Mouse (Mus musculus) heart, embryonic 12.5 days (tissue): ENCODE measurements around the gene Tmem262. TPM values are rescaled to one million over a fixed set of nuclear protein-coding genes. Genes with fewer than 3 reads are reported as not detected.

Experiments
- ATAC-seq: fragments of 200-750 bp; cut with Nextera tagmentation; 2 replicates; pipeline ENCODE4 v1.8.0; 2017; ENCODE audit warnings: moderate TSS enrichment, moderate library complexity; ENCODE audit not compliant: insufficient number of reproducible peaks, low FRiP score
- H3K27ac ChIP-seq: fragments of 300-500 bp; sonication (generic); 2 replicates; pipeline ENCODE4 v1.5.1; 2016; ENCODE audit warnings: mild to moderate bottlenecking, moderate library complexity; ENCODE audit not compliant: poor library complexity, severe bottlenecking
- H3K27me3 ChIP-seq: fragments of 300-500 bp; sonication (generic); replicated peaks from 2 replicates; pipeline ENCODE4 v1.6.1; 2016; ENCODE audit warnings: mild to moderate bottlenecking, moderate library complexity
- H3K36me3 ChIP-seq: fragments of 300-500 bp; sonication (generic); 2 replicates; pipeline ENCODE4 v1.6.1; 2016; ENCODE audit warnings: mild to moderate bottlenecking, moderate library complexity
- H3K4me1 ChIP-seq: fragments of 300-500 bp; sonication (generic); replicated peaks from 2 replicates; pipeline ENCODE4 v1.6.1; 2016; ENCODE audit warnings: mild to moderate bottlenecking
- H3K4me2 ChIP-seq: fragments of 300-500 bp; sonication (generic); 2 replicates; pipeline ENCODE4 v1.6.1; 2016; ENCODE audit warnings: mild to moderate bottlenecking, moderate library complexity
- H3K4me3 ChIP-seq: fragments of 300-500 bp; sonication (generic); 2 replicates; pipeline ENCODE4 v1.5.1; 2016; ENCODE audit warnings: mild to moderate bottlenecking
- H3K9ac ChIP-seq: fragments of 300-500 bp; sonication (generic); 2 replicates; pipeline ENCODE4 v1.6.1; 2016; ENCODE audit warnings: mild to moderate bottlenecking, moderate library complexity
- H3K9me3 ChIP-seq: fragments of 300-500 bp; sonication (generic); replicated peaks from 2 replicates; pipeline ENCODE4 v1.6.1; 2016; ENCODE audit warnings: mild to moderate bottlenecking, moderate library complexity
- WGBS: fragments of 180-500 bp; shearing (Covaris S2); methylation state at CpG from one replicate; pipeline ENCODE4 v1.1.7; 2016; 5-methylcytosine and 5-hydroxymethylcytosine counted together
- polyA plus RNA-seq: library from polyadenylated mRNA; unstranded; fragments of >200 nt; fragmentation: Nextera tagmentation; extraction: Ambion mirVana; gene quantifications from 2 replicates; pipeline ENCODE4 v1.2.1, GENCODE M21; 2016

Gene Tmem262
- polyA plus RNA-seq, 1 experiment from 2014 or later: not detected

- Histone ChIP-seq H3K4me3 (no peak overlapping the region), H3K4me2 (no peak overlapping the region), H3K9me3 (no peaks in the 10 kb centered on the region), H3K4me1 (no peaks in the 10 kb centered on the region), H3K9ac (no peak overlapping the region), H3K27ac (no peak overlapping the region), H3K36me3 (peaks cover 4% of the 10 kb centered on the region; the same call in 1 of the 2 replicates), H3K27me3 (no peaks in the 10 kb centered on the region)
- 50% methylated on average over 4 of the region's 4 CpGs for WGBS
- ATAC-seq: no peak
These were observed 24.6 kb downstream of the Tmem262 start for GRCm38 (mm10) chr19:6104476-6104875.

- no peaks in the 10 kb centered on the region for H3K27me3 ChIP-seq
- H3K4me1 ChIP-seq: no peaks in the 10 kb centered on the region
- no peak within 1 kb of the TSS for H3K27ac ChIP-seq
- WGBS: 82% methylated on average over 7 of the region's 7 CpGs
- no peaks in the 10 kb centered on the region for H3K9me3 ChIP-seq
- H3K36me3 ChIP-seq: no peaks in the 10 kb centered on the region
- no peak for ATAC-seq
- no peak within 1 kb of the TSS for H3K4me3 ChIP-seq
- no peak within 1 kb of the TSS; the same call in 1 of the 2 replicates for H3K9ac ChIP-seq
- H3K4me2 ChIP-seq: no peak within 1 kb of the TSS
These were observed 25.8 kb downstream of the Tmem262 start, which contains the start of gene Naaladl1 for GRCm38 (mm10) chr19:6105586-6105985. TSS of gene Naaladl1 (plus strand) at chr19:6105782.

GRCm38 (mm10) chr19:6113116-6113515 is 33.3 kb downstream of the Tmem262 start:
- no peak overlapping the region for H3K4me2 ChIP-seq
- no peak for ATAC-seq
- H3K27me3 ChIP-seq: no peaks in the 10 kb centered on the region
- WGBS: 70% methylated on average over 6 of the region's 6 CpGs
- no peak overlapping the region for H3K4me3 ChIP-seq
- H3K9me3 ChIP-seq: no peaks in the 10 kb centered on the region
- H3K36me3 ChIP-seq: peaks cover 32% of the 10 kb centered on the region
- H3K4me1 ChIP-seq: peaks cover 15% of the 10 kb centered on the region
- H3K27ac ChIP-seq: no peak overlapping the region
- no peak overlapping the region for H3K9ac ChIP-seq

GRCm38 (mm10) chr19:6116113-6116850 is 36.4 kb downstream of the Tmem262 start:
- 86% methylated on average over 15 of the region's 15 CpGs for WGBS

GRCm38 (mm10) chr19:6117346-6117985 is 37.6 kb downstream of the Tmem262 start:
- H3K9me3 ChIP-seq: no peaks in the 10 kb centered on the region
- WGBS: 5% methylated on average over 32 of the region's 32 CpGs
- peaks cover 25% of the 10 kb centered on the region for H3K4me1 ChIP-seq
- peak overlapping the region; percentile 86 for H3K9ac ChIP-seq
- peaks cover 42% of the 10 kb centered on the region for H3K36me3 ChIP-seq
- H3K4me2 ChIP-seq: peak overlapping the region; percentile 77
- no peaks in the 10 kb centered on the region for H3K27me3 ChIP-seq
- H3K27ac ChIP-seq: peak overlapping the region; percentile 92
- H3K4me3 ChIP-seq: peak overlapping the region; percentile 70
- ATAC-seq: no peak

More at GRCm38 (mm10) chr19:6116113-6116850, 36.4 kb downstream of the Tmem262 start:
- H3K4me3 ChIP-seq: 0 out of 2 replicates have a peak overlapping the region, but pooled peaks have one; percentile 70
- H3K4me2 ChIP-seq: peak overlapping the region; percentile 77
- no peak overlapping the region for H3K27ac ChIP-seq
- H3K9ac ChIP-seq: 0 out of 2 replicates have a peak overlapping the region, but pooled peaks have one; percentile 49
- H3K27me3 ChIP-seq: no peaks in the 10 kb centered on the region
- H3K36me3 ChIP-seq: peaks cover 41% of the 10 kb centered on the region
- H3K9me3 ChIP-seq: no peaks in the 10 kb centered on the region
- ATAC-seq: no peak
- H3K4me1 ChIP-seq: peaks cover 20% of the 10 kb centered on the region

GRCm38 (mm10) chr19:6117986-6118676 is 38.3 kb downstream of the Tmem262 start, which contains the start of gene Sac3d1:
TSS of gene Sac3d1 (minus strand) at chr19:6118650.
- peak; percentile 85 for ATAC-seq
- WGBS: under 1% methylated on average over 77 of the region's 77 CpGs
- Histone ChIP-seq H3K27me3 (no peaks in the 10 kb centered on the region), H3K4me1 (peaks cover 25% of the 10 kb centered on the region), H3K9me3 (no peaks in the 10 kb centered on the region), H3K9ac (peak within 1 kb of the TSS; percentile 86), H3K4me2 (peak within 1 kb of the TSS; percentile 77), H3K27ac (peak within 1 kb of the TSS; percentile 92), H3K4me3 (peak within 1 kb of the TSS; percentile 70), H3K36me3 (peaks cover 38% of the 10 kb centered on the region)

GRCm38 (mm10) chr19:6118677-6119185 is 38.9 kb downstream of the Tmem262 start:
- peak overlapping the region; percentile 92 for H3K27ac ChIP-seq
- no peaks in the 10 kb centered on the region for H3K9me3 ChIP-seq
- H3K9ac ChIP-seq: peak overlapping the region; percentile 86
- H3K4me3 ChIP-seq: peak overlapping the region; percentile 70
- WGBS: 2% methylated on average over 8 of the region's 8 CpGs
- H3K4me1 ChIP-seq: peaks cover 25% of the 10 kb centered on the region
- peak overlapping the region; percentile 77 for H3K4me2 ChIP-seq
- no peaks in the 10 kb centered on the region for H3K27me3 ChIP-seq
- ATAC-seq: peak; percentile 1; the same call in 1 of the 2 replicates
- H3K36me3 ChIP-seq: peaks cover 39% of the 10 kb centered on the region

- no peaks in the 10 kb centered on the region for H3K27me3 ChIP-seq
- H3K4me3 ChIP-seq: no peak overlapping the region
- H3K9ac ChIP-seq: peak overlapping the region; percentile 37; the same call in 1 of the 2 replicates
- H3K4me2 ChIP-seq: peak overlapping the region; percentile 38
- no peak overlapping the region for H3K27ac ChIP-seq
- no peak for ATAC-seq
- 22% methylated on average over 16 of the region's 19 CpGs for WGBS
- no peaks in the 10 kb centered on the region for H3K9me3 ChIP-seq
- H3K4me1 ChIP-seq: peaks cover 16% of the 10 kb centered on the region
- H3K36me3 ChIP-seq: peaks cover 16% of the 10 kb centered on the region; the same call in 1 of the 2 replicates
These were observed 41.9 kb downstream of the Tmem262 start for GRCm38 (mm10) chr19:6121761-6122160.

GRCm38 (mm10) chr19:6123330-6123729 is 43.5 kb downstream of the Tmem262 start:
- H3K9ac ChIP-seq: no peak overlapping the region
- H3K36me3 ChIP-seq: peaks cover 16% of the 10 kb centered on the region; the same call in 1 of the 2 replicates
- H3K27ac ChIP-seq: no peak overlapping the region
- no peaks in the 10 kb centered on the region for H3K9me3 ChIP-seq
- no peak overlapping the region for H3K4me3 ChIP-seq
- H3K4me1 ChIP-seq: peaks cover 11% of the 10 kb centered on the region
- no peak overlapping the region for H3K4me2 ChIP-seq
- 83% methylated on average over 8 of the region's 8 CpGs for WGBS
- H3K27me3 ChIP-seq: no peaks in the 10 kb centered on the region
- no peak for ATAC-seq

GRCm38 (mm10) chr19:6124898-6125297 is 45.1 kb downstream of the Tmem262 start:
- Histone ChIP-seq H3K27me3 (no peaks in the 10 kb centered on the region), H3K9me3 (no peaks in the 10 kb centered on the region), H3K36me3 (peaks cover 16% of the 10 kb centered on the region; the same call in 1 of the 2 replicates), H3K4me1 (peaks cover 5% of the 10 kb centered on the region), H3K4me3 (no peak overlapping the region), H3K4me2 (no peak overlapping the region), H3K27ac (no peak overlapping the region), H3K9ac (no peak overlapping the region)
- no peak for ATAC-seq
- WGBS: 67% methylated on average over 2 of the region's 2 CpGs
